Mouse (Mus musculus): Measurements from ENCODE around the gene Odf3b.
A peak's percentile ranks its signal among the peaks of the same experiment; 100 is the strongest.

Odf3b gene

GRCm38 (mm10) chr15:89374801-89375534, 4.1 kb downstream of the Odf3b start:
- DNase-seq (ENCODE audit: low spot score in 2 of 2): no peak

- no peak for DNase-seq (ENCODE audit: low spot score in 2 of 2)
Measured at GRCm38 (mm10) chr15:89374340-89374739, 4.7 kb downstream of the Odf3b start.

GRCm38 (mm10) chr15:89373762-89374248, 5.3 kb downstream of the Odf3b start, which contains the start of gene Sco2:
Sco2 (minus strand) TSS chr15:89373846.
- DNase-seq (ENCODE audit: low spot score in 2 of 2): peak; percentile 86 to 94

GRCm38 (mm10) chr15:89373027-89373761, 5.9 kb downstream of the Odf3b start:
- DNase-seq (ENCODE audit: low spot score in 2 of 2): peak; percentile 77 to 87

GRCm38 (mm10) chr15:89372536-89372935, 6.5 kb downstream of the Odf3b start:
- no peak for DNase-seq (ENCODE audit: low spot score in 2 of 2)

- no peak for DNase-seq (ENCODE audit: low spot score in 2 of 2)
Measured at GRCm38 (mm10) chr15:89372068-89372467, 7.0 kb downstream of the Odf3b start.

- DNase-seq (ENCODE audit: low spot score in 2 of 2): no peak
Measured at GRCm38 (mm10) chr15:89365141-89365551, 13.9 kb downstream of the Odf3b start.

- no peak for DNase-seq (ENCODE audit: low spot score in 2 of 2)
Measured at GRCm38 (mm10) chr15:89363051-89363450, 16.0 kb downstream of the Odf3b start.

- DNase-seq (ENCODE audit: low spot score in 2 of 2): no peak
Measured at GRCm38 (mm10) chr15:89358784-89359183, 20.3 kb downstream of the Odf3b start.

GRCm38 (mm10) chr15:89356372-89356771, 22.7 kb downstream of the Odf3b start:
- peak; percentile 45 to 59 for DNase-seq (ENCODE audit: low spot score in 2 of 2)

GRCm38 (mm10) chr15:89355241-89356187, 23.6 kb downstream of the Odf3b start, which contains the start of the genes Lmf2 and Ncaph2:
Lmf2 (minus strand) TSS chr15:89355659.
Ncaph2 (plus strand) TSS chr15:89355719.
- peak; percentile 90 to 96 for DNase-seq (ENCODE audit: low spot score in 2 of 2)

GRCm38 (mm10) chr15:89354455-89354854, 24.6 kb downstream of the Odf3b start:
- DNase-seq (ENCODE audit: low spot score in 2 of 2): no peak

GRCm38 (mm10) chr15:89353837-89354236, 25.2 kb downstream of the Odf3b start:
- no peak for DNase-seq (ENCODE audit: low spot score in 2 of 2)

- DNase-seq (ENCODE audit: low spot score in 2 of 2): no peak
Measured at GRCm38 (mm10) chr15:89352795-89353194, 26.3 kb downstream of the Odf3b start.

GRCm38 (mm10) chr15:89352054-89352453, 27.0 kb downstream of the Odf3b start:
- DNase-seq (ENCODE audit: low spot score in 2 of 2): no peak

GRCm38 (mm10) chr15:89351302-89351701, 27.8 kb downstream of the Odf3b start:
- no peak for DNase-seq (ENCODE audit: low spot score in 2 of 2)

GRCm38 (mm10) chr15:89350447-89350846, 28.6 kb downstream of the Odf3b start:
- no peak for DNase-seq (ENCODE audit: low spot score in 2 of 2)

- no peak for DNase-seq (ENCODE audit: low spot score in 2 of 2)
Measured at GRCm38 (mm10) chr15:89343325-89343724, 35.8 kb downstream of the Odf3b start.

- DNase-seq (ENCODE audit: low spot score in 2 of 2): no peak
Measured at GRCm38 (mm10) chr15:89341678-89342077, 37.4 kb downstream of the Odf3b start.

- DNase-seq (ENCODE audit: low spot score in 2 of 2): no peak
Measured at GRCm38 (mm10) chr15:89340136-89340535, 38.9 kb downstream of the Odf3b start.

- no peak for DNase-seq (ENCODE audit: low spot score in 2 of 2)
Measured at GRCm38 (mm10) chr15:89339696-89340095, 39.4 kb downstream of the Odf3b start.

GRCm38 (mm10) chr15:89336422-89336821, 42.7 kb downstream of the Odf3b start:
- DNase-seq (ENCODE audit: low spot score in 2 of 2): no peak
